Mouse (Mus musculus) testis, adult 2 months (tissue): Measurements from ENCODE around the gene Ldlrad3. TPM values are rescaled to one million over a fixed set of nuclear protein-coding genes. Genes with fewer than 3 reads are reported as not detected.

Experiments
- H3K27ac ChIP-seq: fragments of 200-500 bp; 2 replicates; pipeline ENCODE4 v1.5.1; 2012; ENCODE audit warnings: low read depth, low read length; ENCODE audit not compliant: control insufficient read depth, insufficient read depth
- H3K27me3 ChIP-seq: fragments of 200-500 bp; 2 replicates; pipeline ENCODE4 v1.6.1; 2012; ENCODE audit warnings: mild to moderate bottlenecking, low read length, moderate library complexity; ENCODE audit not compliant: control insufficient read depth, insufficient read depth
- H3K36me3 ChIP-seq: fragments of 200-500 bp; 2 replicates; pipeline ENCODE4 v1.6.1; 2012; ENCODE audit warnings: mild to moderate bottlenecking, low read length; ENCODE audit not compliant: control insufficient read depth, insufficient read depth
- H3K4me1 ChIP-seq: fragments of 200-500 bp; 2 replicates; pipeline ENCODE4 v1.6.1; 2012; ENCODE audit warnings: low read length; ENCODE audit not compliant: control insufficient read depth, insufficient read depth
- H3K4me3 ChIP-seq: fragments of 200-500 bp; 2 replicates; pipeline ENCODE4 v1.5.1; 2012; ENCODE audit warnings: low read depth, mild to moderate bottlenecking, low read length, moderate library complexity, mixed read lengths; ENCODE audit not compliant: control insufficient read depth
- CTCF ChIP-seq: fragments of 200-500 bp; IDR thresholded peaks from 2 replicates; pipeline ENCODE4 v1.5.1; 2012; ENCODE audit warnings: low read depth, mild to moderate bottlenecking, inconsistent platforms, low read length, moderate library complexity; ENCODE audit not compliant: control insufficient read depth, insufficient read depth, insufficient replicate concordance
- POLR2A ChIP-seq: fragments of 200-500 bp; IDR thresholded peaks from 2 replicates; pipeline ENCODE4 v1.6.1; 2012; ENCODE audit warnings: low read depth, mild to moderate bottlenecking, inconsistent platforms, low read length, moderate library complexity; ENCODE audit not compliant: control insufficient read depth
- polyA plus RNA-seq: library from polyadenylated mRNA; depleted of rRNA; stranded (reverse); fragments of >200 nt; gene quantifications from 2 replicates; pipeline ENCODE4 v1.2.3, GENCODE M21; 2012

Gene Ldlrad3
- polyA plus RNA-seq, 1 experiment, result 1.8 TPM

GRCm38 (mm10) chr2:102157555-102157954 lies 28.6 kb downstream of the Ldlrad3 start:
- peaks cover 7% of the 10 kb centered on the region for H3K4me1 ChIP-seq
- no peaks in the 10 kb centered on the region for H3K27me3 ChIP-seq
- no peak overlapping the region for H3K27ac ChIP-seq
- no peaks in the 10 kb centered on the region for H3K36me3 ChIP-seq
- no peak overlapping the region for H3K4me3 ChIP-seq
- no peak for TF ChIP-seq CTCF
- TF ChIP-seq POLR2A, result no peak

- no peak overlapping the region for H3K4me3 ChIP-seq
- peaks cover 7% of the 10 kb centered on the region for H3K4me1 ChIP-seq
- no peaks in the 10 kb centered on the region for H3K36me3 ChIP-seq
- no peak for TF ChIP-seq CTCF
- TF ChIP-seq POLR2A, result no peak
- H3K27ac ChIP-seq, result no peak overlapping the region
- H3K27me3 ChIP-seq, result no peaks in the 10 kb centered on the region
These were observed 29.2 kb downstream of the Ldlrad3 start for GRCm38 (mm10) chr2:102157010-102157409.

GRCm38 (mm10) chr2:102156460-102156859 lies 29.7 kb downstream of the Ldlrad3 start:
- Histone ChIP-seq H3K4me1 (peaks cover 7% of the 10 kb centered on the region), H3K4me3 (no peak overlapping the region), H3K27ac (no peak overlapping the region), H3K27me3 (no peaks in the 10 kb centered on the region), H3K36me3 (no peaks in the 10 kb centered on the region)
- no peak for TF ChIP-seq CTCF
- TF ChIP-seq POLR2A, result no peak

GRCm38 (mm10) chr2:102155306-102156015 lies 30.7 kb downstream of the Ldlrad3 start:
- Histone ChIP-seq H3K36me3 (no peaks in the 10 kb centered on the region), H3K27me3 (no peaks in the 10 kb centered on the region), H3K4me1 (peaks cover 7% of the 10 kb centered on the region), H3K4me3 (no peak overlapping the region), H3K27ac (no peak overlapping the region)
- TF ChIP-seq POLR2A, result no peak
- no peak for TF ChIP-seq CTCF

- Histone ChIP-seq H3K4me3 (no peak overlapping the region), H3K36me3 (no peaks in the 10 kb centered on the region), H3K27ac (no peak overlapping the region), H3K4me1 (peaks cover 7% of the 10 kb centered on the region), H3K27me3 (no peaks in the 10 kb centered on the region)
- TF ChIP-seq CTCF (no peak), POLR2A (no peak)
These were observed 31.4 kb downstream of the Ldlrad3 start for GRCm38 (mm10) chr2:102154771-102155211.

GRCm38 (mm10) chr2:102154328-102154727 lies 31.9 kb downstream of the Ldlrad3 start:
- TF ChIP-seq CTCF, result no peak
- TF ChIP-seq POLR2A, result no peak
- Histone ChIP-seq H3K36me3 (no peaks in the 10 kb centered on the region), H3K27me3 (no peaks in the 10 kb centered on the region), H3K27ac (no peak overlapping the region), H3K4me1 (peaks cover 7% of the 10 kb centered on the region), H3K4me3 (no peak overlapping the region)

- H3K27ac ChIP-seq, result no peak overlapping the region
- no peaks in the 10 kb centered on the region for H3K27me3 ChIP-seq
- peaks cover 7% of the 10 kb centered on the region for H3K4me1 ChIP-seq
- no peaks in the 10 kb centered on the region for H3K36me3 ChIP-seq
- no peak overlapping the region for H3K4me3 ChIP-seq
- no peak for TF ChIP-seq CTCF
- no peak for TF ChIP-seq POLR2A
These were observed 32.7 kb downstream of the Ldlrad3 start for GRCm38 (mm10) chr2:102153516-102153915.

GRCm38 (mm10) chr2:102152851-102153250 lies 33.3 kb downstream of the Ldlrad3 start:
- Histone ChIP-seq H3K4me1 (peaks cover 7% of the 10 kb centered on the region), H3K36me3 (no peaks in the 10 kb centered on the region), H3K27ac (no peak overlapping the region), H3K27me3 (no peaks in the 10 kb centered on the region), H3K4me3 (no peak overlapping the region)
- TF ChIP-seq POLR2A (no peak), CTCF (no peak)
